Mouse (Mus musculus): ENCODE measurements at regions not wholly inside any gene's neighbourhood (a gene's known extent, or its start where the extent isn't known, plus 50 kb on each side); places are given as distances from the start of the nearest gene placed in this dataset.

DNA sequence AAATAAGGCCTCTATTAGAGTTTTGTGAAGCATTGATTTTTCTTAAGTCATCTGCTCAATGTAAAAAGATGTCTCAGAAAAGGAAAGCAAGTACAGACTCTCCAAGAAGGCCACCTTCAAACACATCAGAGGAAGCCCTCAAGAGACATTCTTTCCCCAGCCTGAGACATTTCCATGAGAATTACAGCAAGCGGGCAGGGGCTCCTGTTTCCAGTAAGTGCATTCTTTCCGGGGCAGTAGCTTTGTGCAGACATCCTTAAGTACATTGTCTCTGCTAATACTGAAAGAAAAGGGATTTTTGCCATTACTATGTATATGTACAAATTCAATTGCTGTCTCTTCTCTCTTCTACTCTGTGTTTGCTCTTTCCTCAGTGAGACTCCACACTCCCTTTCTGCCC lies 189.3 kb upstream of the Kynu start:
- intact Hi-C loops (cut with DNase I) = no loop called here
- no peak for DNase-seq (ENCODE audit: extremely low spot score in 1 of 2, low spot score in 2 of 2)

DNA sequence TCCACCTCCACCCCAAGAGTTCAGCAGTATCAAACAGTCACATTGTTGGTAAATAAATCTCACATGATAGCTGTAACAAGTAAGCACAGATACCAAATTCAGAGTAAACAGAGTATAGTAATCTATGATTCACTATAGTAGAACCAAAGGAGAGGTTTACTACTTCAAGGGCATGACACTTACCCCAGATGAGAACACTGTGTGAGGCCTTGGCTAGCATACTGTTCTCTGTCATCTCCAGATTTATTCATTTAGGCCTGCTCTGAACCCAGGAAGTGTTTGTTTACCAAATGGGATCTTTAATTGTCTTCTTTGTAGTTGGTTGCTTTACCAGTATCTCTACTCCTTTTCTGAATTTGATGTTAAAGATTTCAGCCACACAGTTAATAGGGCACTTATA lies 151.8 kb upstream of the Kynu start:
- intact Hi-C loops (cut with DNase I) = no loop called here
- no peak for DNase-seq (ENCODE audit: extremely low spot score in 1 of 2, low spot score in 2 of 2)

DNA sequence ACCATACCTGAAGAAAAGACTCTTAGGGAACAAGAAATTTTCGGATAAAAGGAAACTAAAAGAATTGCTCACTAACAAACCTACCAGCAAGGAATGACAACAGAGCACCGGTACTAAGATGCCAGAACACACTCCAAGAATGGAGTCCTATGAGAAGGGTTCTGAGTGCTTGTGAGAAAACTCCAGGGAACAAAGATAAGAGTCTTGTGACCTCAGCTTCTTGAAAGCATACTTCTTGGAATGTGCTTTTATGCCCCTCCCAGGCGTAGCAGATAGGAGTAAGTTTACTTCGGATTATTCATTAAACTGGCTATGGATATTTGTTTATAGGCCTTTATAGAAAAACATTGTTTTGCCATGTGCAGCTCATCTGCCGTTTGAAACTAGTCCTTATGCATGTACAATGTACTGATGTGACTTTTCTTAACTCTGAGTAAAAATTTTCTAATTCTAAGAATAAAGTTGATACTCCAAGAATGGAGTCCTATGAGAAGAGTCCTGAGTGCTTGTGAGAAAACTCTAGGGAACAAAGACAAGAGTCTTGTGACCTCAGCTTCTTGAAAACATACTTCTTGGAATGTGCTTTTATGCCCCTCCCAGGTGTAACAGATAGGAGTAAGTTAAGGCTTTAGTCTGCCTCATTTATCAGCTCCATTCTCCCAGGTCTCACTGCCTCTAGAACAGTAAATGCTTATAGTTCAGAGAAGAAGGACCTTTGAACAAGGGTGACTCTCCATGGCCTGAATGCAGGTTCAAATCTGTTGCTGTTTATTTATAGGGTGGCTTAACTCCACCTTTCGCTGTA lies 150.8 kb upstream of the Kynu start:
- no peak for DNase-seq (ENCODE audit: extremely low spot score in 1 of 2, low spot score in 2 of 2)
- intact Hi-C loops (cut with DNase I) = no loop called here

DNA sequence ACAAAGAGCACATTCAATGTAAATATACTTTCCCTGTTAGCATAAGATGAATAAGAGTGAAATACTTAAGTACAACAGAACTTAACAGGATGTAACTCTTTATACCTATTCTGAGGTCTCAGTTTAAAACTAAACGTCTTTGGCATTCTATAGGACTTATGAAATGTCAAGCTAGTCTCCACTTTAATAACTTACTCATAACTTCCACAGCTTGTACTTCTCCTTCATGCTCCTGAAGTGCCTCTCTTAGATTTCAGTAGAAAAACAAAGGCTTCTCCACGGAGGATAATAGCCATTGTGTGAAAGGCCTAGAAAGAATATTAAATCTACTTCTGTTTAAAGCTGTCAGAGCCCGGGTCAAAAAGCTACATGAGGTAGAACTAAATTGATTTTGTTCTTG lies 117.9 kb upstream of the Kynu start:
- intact Hi-C loops (cut with DNase I) = no loop called here
- no peak for DNase-seq (ENCODE audit: extremely low spot score in 1 of 2, low spot score in 2 of 2)

DNA sequence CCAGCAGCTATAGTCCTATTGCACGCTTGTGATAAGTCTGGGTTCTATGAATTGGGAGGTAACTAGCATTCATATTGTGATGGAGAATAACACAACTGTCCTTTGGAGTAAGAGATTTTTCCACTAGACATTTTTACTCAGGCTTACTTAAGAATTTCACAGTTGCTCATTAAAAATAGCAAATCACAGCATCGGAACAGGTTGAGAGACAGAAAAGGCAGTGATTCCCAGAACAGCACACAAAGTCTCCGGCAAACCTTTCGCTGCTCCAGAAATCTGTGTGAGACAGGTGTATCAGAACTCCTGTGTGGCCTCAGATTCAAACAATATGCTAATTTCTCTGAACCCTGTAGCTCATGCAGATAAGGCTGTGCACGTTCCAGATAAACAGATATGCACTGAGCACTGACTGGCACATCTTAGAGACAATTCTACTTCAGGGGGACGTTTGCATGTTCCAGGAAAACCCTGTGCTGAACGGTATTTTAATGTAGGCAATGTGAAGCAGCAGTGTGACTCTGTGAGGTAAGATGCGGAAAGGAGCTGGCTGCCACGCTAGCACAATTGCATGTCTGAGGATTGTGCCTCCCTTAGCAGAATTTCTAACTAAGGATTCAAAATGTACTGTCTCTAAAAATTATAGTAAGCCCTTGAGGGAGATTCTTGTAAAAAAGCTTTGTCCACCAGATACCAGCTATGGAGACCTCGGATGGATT lies 99.8 kb upstream of the Kynu start:
- DNase-seq (ENCODE audit: extremely low spot score in 1 of 2, low spot score in 2 of 2) = peak in 1 of 2 experiments; percentile 9
- intact Hi-C loops (cut with DNase I) = no loop called here

DNA sequence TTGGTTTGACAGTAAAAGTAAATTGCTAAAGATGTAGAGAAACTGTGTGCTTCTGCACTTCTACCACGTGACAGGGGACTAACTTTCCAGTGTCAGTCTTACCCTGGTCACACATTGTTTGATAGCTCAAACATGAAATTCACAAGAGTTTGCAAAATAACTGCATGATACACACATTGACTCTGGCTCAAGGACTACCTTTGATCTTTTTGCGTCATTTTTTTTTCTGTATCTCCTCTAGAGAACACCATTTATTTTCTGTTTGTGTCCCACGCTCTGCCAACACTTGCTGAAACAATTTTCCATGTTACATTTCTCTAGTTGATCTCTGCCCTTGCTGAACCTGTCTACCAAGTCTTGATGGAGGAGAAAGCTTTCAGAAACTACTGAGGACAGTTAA lies 86.0 kb upstream of the Kynu start:
- DNase-seq (ENCODE audit: extremely low spot score in 1 of 2, low spot score in 2 of 2) = no peak
- intact Hi-C loops (cut with DNase I) = no loop called here

DNA sequence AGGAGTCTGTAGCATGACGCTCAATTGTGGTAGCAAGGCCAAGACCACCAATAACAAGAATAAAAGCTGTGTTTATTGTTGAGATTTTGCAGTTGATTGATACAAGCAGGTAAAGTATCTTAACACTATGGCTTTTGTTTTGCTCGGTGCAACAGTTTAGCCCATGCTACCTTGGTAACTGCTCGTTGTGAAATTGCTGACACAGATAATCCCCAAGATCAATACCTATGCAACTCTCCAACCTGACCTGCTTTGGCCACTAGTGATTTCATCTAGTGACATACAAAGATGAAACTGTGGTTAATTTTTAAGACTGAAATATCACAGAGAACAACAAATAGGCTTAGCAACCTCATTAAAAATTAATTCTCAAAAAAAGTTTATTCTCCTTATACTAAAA lies 85.2 kb upstream of the Kynu start:
- intact Hi-C loops (cut with DNase I) = no loop called here
- no peak for DNase-seq (ENCODE audit: extremely low spot score in 1 of 2, low spot score in 2 of 2)

DNA sequence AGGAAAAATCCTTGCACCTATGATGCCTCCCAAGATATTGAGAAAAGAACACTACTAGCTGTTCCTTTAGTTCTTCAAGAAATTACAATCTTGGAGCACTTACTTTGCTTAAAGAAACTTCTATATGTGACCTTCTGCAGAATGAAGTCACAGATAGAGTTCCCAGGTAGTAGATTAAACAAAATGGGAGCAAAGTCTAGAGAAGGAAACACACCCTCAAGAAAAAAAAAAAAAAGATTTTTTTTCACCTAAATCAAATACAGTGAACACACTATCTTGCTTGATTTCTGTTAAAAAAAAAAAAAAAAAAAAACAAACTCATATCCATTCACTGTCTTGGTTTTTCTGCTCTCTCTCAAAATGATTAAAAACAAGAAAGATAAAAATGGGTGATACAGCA lies 76.6 kb upstream of the Kynu start:
- DNase-seq (ENCODE audit: extremely low spot score in 1 of 2, low spot score in 2 of 2) = no peak
- intact Hi-C loops (cut with DNase I) = no loop called here

DNA sequence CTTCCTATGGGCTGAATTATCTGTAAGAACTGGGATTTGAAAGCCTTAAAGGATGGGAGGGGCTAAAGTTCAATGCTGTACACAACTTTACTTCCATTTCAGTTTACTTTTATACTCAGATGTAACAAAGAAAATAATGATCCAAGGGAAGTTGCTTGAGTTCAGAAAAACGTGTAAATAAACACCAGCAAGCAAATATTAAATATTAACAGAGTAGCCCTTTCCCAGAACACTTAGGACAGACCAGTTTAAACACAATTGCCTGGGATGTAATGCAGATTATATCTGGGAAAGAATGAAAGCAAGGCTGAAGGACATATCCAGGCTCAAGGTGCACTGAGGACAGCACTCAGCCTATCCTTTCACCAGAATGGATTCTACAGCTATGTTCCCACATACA lies 75.3 kb upstream of the Kynu start:
- intact Hi-C loops (cut with DNase I) = no loop called here
- no peak for DNase-seq (ENCODE audit: extremely low spot score in 1 of 2, low spot score in 2 of 2)

Measured in left cerebral cortex, postnatal 10 days (tissue).